Mouse (Mus musculus) thymus, postnatal 10 days (tissue): ENCODE measurements around the gene Alkbh1.
A peak's percentile ranks its signal among the peaks of the same experiment; 100 is the strongest.
"Not testable (repeated sequence)": the region's sequence is repeated elsewhere in the genome, so short reads cannot be mapped to it uniquely, and the experiment has no call there.

Experiments
- DNase-seq, 2 experiments: peaks; one replicate each; pipeline ENCODE4 v3.0.0; 2021; ENCODE audit warnings: low spot score in 2 of 2

Gene Alkbh1

DNA sequence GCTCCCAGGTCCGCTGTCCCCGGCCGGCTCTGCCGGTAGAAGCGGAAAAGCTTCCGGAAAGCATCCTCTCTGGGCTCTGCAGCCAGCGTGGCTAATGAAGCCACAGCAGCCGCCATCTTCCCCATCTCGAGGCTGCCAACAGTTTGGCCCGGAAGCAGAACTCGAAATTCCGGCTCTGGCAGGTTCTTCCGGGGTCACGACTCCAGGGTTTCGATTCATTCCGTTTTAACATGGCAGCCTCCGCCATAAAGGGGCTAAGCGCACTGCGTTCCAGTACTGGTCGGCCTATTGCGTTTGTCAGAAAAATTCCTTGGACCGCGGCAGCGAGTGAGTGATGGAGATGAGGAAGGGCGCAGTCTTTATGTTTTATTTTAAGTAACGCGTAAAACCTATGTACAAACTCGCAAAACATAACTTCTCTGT, at the start of gene Alkbh1, which contains the start of gene Slirp:
Gene Alkbh1, minus strand, starts transcription at position 318 of the 423 bp plus-strand sequence.
Gene Slirp, plus strand, starts transcription at position 197 of the 423 bp plus-strand sequence.
- DNase-seq: peak; percentile 77 to 85

DNA sequence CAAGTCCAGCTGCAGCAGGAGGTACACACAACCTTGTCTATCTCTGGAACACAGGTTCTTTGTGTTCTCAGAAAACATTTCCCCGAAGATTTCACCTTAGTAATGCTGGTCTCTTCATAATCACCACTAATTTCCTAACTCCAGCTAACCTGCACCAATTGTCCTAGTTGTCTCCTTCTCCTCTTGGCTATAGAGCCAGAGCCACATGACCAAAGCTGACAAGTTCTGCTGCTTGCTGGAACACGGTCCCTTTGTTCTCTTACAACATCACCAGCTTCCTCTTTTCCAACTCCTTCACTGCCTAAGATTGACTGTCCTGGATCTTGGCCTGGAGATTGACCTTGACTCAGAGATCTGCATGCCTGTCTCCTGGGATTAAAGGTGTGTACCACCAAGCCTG, 44.9 kb upstream of the Alkbh1 start:
- DNase-seq: not testable (repeated sequence)

DNA sequence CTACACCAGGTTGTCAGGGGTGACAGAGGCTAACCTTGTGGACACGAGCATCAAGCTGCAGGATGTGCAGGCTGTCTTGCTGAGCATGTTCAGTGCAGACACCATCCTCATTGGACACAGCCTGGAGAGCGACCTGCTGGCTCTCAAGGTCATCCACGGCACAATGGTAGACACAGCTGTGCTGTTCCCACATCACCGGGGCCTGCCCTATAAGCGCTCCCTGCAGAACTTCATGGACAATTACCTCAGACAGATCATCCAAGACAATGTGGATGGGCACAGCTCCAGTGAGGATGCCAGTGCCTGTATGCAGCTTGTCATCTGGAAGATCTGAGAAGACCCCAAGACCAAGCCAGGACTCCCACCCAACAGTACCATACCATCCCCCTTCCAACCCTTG, 38.7 kb upstream of the Alkbh1 start:
- DNase-seq: not testable (repeated sequence)

DNA sequence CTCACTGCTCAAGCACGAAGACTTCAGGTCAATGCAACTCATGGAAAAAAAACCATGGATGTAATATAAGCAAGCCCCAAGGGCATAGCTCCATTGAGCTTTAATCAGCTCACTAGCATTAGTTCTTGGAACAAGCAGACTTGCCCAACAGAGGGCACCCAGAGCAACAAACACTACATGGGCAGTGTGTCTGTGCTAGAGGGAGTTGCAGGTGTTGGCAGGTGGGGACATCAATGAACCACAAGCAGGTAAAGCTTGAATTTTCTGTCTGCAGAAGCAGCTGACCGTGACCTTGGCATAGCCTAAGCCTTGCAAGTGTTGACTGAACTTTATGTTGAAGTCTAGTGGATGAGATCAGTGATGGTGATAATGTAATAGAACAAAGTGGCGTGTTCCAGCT, 30.9 kb upstream of the Alkbh1 start:
- DNase-seq: no peak

DNA sequence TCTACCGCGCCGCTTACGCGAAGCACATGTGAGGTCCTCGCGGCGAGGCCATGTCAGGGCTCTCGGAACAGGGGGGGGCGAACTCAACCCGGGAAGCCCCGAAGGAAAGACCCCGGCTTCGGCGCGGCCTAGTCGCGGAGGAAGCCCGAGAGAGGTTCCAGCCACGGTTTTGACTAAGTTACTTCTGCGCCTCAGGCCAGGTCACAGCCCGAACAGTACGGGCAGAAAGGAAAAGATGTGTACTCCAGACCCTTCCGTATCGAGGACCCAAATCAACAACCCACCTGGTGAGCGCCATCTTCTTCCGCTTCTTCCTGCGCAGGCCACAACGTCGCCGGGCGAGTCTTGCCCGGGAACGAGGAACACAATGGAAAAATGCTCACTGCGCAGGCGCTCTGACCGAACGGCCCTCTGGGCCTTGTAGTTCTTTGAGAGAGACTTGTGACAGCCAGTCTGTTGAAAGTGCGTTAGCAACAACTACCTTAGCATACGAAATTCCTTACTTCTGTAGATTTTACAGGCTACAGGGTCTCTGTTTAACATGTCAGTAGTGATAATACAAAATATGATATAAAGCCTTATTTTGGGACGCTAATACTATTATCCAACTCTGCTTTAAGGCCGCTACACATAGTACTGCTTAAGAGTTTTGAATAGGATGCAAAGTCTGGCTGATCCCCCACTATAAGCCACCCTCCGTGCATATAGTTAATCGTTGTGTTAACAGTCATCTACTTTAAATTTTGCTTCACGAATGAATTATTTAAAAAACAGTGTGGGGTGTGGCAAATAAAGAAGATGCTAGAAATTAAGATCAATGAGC, 28.4 kb upstream of the Alkbh1 start, which contains the start of gene Snw1:
Gene Snw1, minus strand, starts transcription at position 311 of the 823 bp plus-strand sequence.
- peak; percentile 87 to 91 for DNase-seq

DNA sequence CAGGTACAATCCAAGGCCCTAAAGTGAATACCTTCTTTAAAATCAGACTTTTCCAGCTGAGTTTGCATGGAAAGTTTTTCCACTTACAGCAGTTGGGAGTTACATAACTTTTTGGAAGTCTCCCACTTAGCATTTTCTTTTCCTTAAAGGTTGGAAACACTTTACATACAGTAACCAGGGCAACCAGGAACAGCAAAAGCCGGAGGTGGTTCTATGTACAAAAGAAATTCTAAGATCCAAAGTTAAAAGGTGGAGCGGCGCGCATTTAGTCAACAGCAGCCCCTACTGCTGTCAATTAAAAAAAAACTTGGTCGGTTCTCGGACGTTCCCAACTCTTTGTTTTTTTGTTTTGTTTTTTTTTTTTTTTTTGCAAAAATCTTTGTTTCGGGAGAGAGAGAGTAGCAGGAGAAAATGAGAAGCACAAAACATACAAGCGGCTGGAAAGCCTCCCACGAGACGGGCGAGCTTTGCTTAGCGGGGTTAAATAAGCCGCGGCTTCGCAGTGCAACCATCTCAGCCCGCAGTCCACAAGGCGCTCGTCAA, 27.7 kb upstream of the Alkbh1 start:
- DNase-seq: no peak

DNA sequence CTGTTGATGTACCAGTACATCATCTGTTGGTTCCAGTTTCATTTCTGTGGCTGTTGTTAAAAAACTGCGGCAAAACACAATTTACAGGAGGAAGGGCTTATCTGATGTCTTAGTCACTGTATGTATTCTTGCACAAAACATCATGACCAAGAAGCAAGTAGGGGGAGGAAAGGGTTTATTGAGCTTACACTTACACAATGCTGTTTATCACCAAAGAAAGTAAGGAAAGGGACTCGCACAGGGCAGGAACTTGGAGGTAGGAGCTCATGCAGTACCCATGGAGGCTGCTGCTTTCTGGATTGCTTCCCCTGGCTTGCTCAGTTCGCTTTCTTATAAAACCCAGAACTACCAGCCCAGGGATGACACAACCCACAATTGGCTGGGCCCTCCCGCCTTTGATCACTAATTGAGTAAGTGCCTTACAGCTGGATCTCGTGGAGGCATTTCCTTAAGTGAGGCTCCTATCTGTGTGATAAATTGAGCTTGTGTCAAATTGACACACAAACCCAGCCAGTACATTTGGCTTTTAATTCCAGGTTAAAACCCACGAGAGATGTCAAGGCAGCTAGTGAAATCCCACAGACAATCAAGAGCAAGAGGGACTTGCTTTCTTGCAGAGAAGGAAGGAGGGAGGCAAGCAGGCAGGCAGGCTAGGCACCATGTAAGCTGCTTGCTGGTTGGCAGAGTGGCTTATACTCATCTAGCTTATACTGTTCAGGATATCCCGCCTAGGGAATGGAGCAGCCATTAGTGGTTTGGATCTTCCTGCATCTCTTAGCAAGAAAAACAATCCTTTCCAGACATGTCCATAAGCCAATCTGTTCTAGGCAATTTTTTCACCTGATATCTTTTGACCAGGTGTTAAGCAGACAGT, 26.7 kb upstream of the Alkbh1 start:
- no peak for DNase-seq

DNA sequence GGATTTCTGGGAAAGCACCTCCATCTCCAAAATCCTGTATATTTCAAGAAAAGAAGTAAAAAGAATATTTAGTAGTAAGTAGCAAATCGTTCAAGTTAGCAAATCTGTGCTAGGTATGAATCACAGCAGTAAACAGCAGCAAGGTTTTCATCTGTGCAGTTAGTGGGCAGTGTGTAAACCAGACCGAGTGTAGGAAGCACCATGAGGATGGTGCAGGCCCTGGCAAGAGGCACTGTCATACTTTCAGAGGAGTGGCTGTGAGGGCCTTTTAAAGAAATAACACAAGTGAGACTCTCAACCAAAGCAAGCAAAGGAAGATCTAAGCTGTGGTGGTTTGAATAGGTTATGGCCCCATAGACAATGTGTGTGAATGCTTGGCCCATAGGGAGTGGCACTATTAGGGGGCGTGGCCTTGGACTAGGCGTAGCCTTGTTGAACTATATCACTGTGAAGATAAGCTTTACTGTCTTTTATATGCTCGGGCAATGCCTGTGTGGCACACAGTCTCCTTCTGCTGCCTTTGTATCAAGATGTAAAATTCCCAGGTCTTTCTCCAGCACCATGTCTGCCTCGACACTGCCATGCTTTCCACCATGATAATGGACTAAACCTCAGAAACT, 21.0 kb upstream of the Alkbh1 start:
- no peak for DNase-seq

DNA sequence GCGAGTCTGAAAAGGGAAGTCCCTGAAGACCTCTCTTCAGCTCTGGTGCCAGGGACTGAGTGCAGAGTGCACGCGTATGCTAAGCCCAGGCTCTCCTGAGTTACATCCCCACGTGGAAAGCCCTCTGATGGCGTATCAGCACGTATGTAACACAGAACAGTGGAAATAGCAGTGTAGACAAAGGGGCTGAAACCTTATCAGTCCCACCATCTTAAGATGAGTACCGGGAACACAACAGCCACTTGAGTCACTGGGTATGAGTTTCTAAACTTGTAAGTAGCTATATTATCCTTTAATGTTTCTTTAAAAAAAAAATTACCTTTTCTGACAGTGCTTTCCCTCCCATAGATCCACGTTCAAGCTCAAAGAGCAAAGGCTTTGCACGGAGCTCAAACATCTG, 5.6 kb upstream of the Alkbh1 start:
- no peak for DNase-seq

DNA sequence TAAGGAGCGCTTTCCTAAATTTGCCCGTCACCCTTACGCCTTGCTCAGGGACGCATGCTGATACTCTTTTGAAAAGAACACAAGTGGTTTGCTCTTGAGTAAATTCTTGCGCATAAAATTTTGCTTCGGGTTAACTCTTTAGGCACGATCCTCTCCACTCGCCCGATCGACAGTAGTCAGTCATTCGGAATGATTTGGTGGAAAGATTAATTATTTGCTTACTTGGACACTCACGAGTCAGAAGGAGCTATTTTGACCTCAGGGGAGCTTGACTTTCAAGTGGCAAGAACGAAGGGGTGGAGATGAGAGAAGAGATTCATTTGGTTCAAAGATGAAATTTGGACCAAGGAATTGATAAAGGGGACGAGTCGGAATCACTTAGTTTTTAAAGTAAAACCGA, 394 bp upstream of the Alkbh1 start:
- no peak for DNase-seq

DNA sequence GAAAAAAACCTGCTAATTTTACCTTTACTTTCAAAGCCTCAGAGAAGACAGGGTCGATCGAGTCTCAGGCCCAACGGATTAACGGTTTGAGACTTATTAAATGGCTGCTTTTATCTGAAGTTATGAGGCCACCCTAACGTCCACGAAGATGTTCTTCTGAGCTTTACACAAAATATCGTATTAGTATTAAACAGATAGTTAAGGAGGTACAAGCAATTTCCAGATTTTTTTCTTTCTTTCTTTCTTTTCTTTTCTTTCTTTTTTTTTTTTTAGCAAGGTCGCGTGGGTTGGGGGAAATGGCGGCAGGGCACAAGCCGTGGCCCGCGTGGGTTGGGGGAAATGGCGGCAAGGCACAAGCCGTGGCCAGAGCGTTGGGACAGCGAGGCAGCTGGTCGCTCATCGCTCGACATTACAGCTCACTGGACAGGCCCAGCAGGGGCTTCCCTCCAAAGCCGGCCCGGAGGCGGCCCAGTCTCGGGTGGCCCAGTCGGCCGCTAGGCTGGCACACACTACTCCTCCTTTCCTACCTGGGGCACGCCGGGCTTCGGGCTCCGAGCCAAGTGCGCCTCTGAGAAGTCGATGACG, 610 bp downstream of the Alkbh1 start:
- DNase-seq: no peak

DNA sequence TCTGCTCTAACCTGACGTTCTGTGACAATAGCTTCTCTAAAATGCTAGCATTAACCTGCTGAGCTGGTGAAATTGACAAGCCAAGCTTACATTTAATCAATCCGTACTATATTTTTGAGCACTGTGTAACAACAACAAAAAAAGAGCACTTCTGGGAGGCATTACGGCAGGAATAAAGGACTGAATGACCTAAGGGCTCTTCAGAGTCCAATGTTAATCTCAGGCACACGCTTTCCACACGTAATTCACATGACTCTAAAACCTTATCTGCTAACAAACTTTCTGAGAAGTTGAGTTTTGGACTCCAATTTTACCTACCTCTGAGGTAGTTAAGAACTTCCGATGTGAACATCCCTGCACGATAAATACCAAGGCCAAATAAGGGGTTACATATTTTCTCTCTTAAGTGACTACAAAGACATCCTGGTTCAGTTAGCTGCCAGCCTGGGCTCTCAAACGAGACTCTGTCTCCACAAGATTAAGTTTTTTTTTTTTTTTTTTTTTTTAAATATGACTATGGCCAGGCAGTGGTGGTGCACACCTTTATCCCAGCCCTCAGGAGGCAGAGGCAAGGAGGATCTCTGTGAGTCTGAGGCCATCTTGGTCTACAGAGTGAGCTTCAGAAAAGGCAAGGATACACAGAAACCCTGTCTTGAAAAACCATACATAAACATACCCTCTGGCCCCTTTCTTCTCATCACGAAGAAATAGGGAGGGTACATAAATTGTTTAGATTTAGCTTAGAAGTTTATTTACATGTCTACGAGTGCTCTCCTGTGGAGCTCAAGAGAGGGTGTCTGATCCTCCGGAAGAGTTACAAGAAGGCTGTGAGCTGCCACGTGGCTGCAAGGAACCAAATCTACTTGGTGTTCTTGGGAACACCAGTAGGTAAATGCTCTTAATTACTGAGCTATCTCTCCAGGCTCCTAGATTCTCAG, 1.4 kb downstream of the Alkbh1 start:
- DNase-seq: no peak

DNA sequence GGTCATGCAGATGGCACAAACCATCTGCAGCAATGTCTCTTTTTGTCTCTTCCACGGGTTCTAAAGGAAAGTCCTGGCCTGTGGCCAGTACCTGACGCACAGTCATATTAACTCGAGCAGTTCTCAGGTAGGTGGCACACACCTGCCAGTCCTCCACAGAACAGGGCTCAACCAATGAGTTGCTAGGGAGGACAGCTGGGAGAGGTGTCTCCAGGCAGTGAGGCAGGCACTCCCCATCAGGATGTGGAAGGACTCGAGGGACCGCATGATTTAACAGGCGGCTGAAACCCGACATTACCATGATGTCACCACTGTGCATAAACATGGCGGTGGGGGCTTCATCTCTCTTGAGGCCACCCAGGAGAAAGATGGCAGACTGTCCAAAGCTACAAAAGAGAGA, 14.9 kb downstream of the Alkbh1 start:
- no peak for DNase-seq

DNA sequence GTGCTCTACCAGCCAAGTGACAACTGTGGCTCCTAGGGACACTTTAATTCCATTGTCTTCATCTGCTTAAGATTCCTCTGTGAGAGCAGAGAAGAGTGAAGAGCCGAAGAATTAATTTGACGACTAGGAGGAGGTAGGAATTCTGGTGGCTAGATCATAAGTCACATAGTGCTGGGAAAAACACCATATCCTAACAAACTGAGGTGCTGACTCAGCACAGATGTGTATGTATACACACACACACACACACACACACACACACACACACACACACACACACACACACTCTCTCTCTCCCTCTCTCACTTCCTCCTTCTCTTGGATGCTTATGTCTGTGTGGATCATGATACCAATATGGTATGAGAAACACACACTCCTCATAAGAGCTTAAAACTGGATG, 15.5 kb downstream of the Alkbh1 start:
- DNase-seq: no peak

DNA sequence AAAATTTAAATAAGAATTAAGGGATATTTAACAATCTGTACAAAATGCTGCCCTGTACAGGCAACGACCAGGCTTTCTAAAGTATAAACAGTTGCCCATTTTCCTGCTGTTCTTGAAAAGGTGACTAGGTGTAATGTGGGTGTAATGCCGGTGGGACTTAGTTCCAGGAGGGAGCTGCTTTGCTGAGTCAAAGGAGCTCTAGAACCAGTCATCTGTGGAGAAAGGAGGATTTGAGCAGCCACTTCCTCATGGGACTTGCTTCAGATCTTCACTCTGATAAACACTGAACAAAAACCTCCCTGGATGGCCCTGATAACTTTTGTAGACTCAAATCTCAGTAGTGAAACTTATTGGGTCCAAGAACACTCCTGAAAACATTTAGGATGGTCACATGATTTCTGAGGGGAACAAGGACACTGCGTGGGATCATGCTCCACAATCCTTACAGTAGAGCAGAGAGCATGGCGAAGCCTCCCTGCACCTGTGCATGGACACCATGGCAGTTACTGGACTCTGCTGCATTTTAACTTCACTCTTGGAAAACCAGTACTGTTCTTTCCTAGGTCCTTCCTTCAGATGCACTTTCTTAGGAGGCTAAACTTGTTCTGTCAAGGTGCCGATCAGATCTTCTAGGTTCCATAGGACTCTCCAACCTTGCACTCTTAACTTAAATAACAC, 17.3 kb downstream of the Alkbh1 start:
- DNase-seq: no peak

DNA sequence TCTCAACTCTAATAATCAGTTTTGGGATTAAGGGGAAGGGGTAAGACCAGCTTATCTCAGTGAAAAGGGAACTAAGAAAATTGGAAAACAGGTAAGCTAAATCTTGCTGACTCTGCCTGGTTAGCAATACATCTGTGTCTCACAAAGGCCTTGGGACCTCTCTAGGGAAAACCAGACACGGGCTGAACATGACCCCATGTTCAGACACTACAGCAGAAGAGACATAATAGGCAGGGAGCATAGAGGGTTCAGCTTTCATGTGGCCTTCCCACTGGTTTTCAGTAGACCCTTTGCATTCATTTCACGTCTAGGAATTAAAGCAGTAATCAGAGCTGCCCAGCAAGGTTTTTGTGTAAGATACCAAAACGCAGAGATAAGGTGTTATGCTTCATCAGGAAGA, 19.3 kb downstream of the Alkbh1 start:
- DNase-seq: no peak

DNA sequence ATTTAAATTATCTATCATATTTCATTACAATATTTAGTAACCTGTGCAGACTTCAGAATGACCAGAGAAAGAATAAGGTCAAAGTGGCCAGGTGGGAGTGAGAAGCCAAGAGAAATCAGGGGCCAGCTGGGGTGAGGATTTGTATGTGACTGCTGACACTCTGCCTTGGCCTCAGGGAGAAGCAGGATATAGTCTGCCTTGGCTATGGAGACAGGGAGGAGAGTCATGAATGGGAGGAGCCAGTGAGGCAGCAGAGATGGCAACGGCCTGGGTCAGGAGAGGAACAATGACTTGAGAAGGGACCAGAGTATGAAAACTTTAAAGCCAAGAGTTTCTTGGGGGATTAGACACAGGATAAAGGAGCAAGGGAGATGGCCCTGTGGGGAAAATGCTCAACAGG, 20.1 kb downstream of the Alkbh1 start:
- no peak for DNase-seq

DNA sequence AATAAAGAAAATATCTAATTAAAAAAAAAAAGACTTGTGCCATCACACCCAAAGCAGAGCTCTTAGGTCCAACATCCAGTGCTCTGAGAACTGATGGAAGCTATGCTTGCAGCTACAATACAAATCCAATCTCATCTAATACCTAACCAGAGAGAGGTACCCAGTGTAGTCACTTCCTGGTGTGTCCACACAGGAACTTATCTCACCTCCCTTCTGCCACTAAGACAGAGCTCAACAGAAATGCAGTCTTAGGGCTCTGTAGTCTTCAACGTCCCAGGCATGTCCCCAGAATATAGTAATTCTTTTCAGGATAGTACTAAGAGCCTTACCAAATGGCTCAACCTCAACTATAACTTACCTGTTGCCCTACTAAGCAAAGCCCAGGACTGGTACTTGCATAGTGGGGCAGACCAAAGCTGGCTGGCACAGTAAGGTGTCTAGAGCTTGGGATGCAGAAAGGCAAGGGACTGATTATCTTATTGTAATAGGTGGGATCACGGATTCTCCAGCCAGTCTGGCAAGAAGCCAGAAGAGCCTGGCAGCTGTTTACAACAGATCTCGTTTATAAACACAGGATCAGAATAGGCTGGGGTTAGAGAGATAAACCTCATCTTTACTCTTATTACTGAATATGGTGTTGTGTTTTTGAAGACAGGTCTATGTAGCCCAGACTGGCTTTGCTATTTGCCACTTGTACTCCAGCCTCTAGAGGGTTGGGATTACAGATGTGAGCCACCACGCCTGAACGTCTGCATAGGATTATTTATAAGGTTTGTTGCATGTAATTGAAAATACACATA, 21.9 kb downstream of the Alkbh1 start:
- no peak for DNase-seq

DNA sequence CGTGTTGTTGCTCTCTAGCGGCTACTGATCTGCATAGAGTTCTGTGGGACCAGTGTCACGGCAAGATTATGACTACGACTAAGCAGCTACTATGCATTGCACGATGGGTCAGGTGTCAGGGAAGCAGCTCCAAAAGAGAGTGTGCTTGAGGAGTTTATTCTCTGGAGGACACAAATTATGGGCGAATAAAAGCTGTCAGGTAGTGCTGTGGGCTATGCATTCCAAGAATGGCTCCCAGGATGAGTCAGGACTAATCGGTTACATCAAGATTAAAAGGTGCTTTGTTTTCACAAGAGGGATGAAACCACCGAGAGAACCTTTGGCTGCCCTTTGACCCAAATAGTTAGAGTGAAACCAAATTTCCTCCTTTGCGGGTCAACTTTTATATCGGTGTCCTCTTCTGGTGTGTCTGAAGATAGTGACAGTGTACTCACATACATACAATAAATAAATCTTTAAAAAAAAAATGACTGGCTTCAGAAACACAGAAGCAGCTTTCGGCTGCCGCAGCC, 23.8 kb downstream of the Alkbh1 start:
- DNase-seq: no peak
